Mouse (Mus musculus) megakaryocyte, embryonic 14.5 days (primary cell): ENCODE measurements around the gene Sema4a.

Experiments used
- FLI1 ChIP-seq: IDR thresholded peaks from 2 replicates; pipeline ENCODE4 v1.6.1; 2012; ENCODE audit warnings: low read length, inconsistent platforms, mixed read lengths
- GATA1 ChIP-seq: IDR thresholded peaks from 3 replicates; pipeline ENCODE4 v1.6.1; 2012; ENCODE audit warnings: mixed read lengths, low read length, inconsistent platforms, borderline replicate concordance

GRCm38 (mm10) chr3:88484597-88485316, 23.8 kb upstream of the Sema4a start:
- TF ChIP-seq GATA1: no peak
- TF ChIP-seq FLI1: no peak
